Mouse (Mus musculus): ENCODE data around the gene Sntb2. TPM values are rescaled to one million over a fixed set of nuclear protein-coding genes. Genes with fewer than 3 reads are reported as not detected.
A peak's percentile ranks its signal among the peaks of the same experiment; 100 is the strongest.
"Not testable (repeated sequence)": the region's sequence is repeated elsewhere in the genome, so short reads cannot be mapped to it uniquely, and the experiment has no call there.

Gene Sntb2
- polyA plus RNA-seq, 1 experiment from 2014 or later, result 7.1 TPM

DNA sequence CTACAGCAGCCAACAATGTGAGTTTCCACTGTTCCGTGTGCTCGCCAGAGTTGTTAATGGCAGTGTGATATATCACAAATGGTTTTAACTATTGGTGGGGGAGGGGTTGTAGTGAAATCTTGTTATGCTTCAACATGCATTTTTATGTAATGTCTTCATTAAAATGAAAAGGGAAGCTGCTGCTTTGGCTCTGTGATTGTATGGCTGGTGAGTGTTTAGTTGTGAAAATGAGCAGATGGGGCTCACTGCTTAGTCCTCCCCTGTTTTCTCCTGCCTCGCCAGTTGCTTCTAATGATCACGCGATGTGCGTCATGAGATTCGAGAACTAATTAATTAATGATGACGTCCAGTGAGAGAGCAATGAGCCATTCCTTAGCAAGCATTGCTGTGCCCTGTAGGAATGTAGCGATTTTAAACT, 49.9 kb downstream of the Sntb2 start:
- H3K4me1 ChIP-seq (replicated peaks), result peaks cover 16% of the 10 kb centered on the region
- H3K27ac ChIP-seq (replicated peaks), result peak overlapping the region; percentile 74
- H3K27me3 ChIP-seq, result peaks cover 20% of the 10 kb centered on the region
- peak; percentile 80 for ATAC-seq (ENCODE audit: low read depth)
- WGBS, result 51% methylated on average over 9 of the region's 9 CpGs
- H3K4me2 ChIP-seq, result peak overlapping the region; percentile 24
- H3K36me3 ChIP-seq, result 0 out of 2 replicates have a peak, but pooled peaks cover 2% of the 10 kb centered on the region
- no peak overlapping the region for H3K4me3 ChIP-seq
- no peak overlapping the region for H3K9ac ChIP-seq
- no peaks in the 10 kb centered on the region for H3K9me3 ChIP-seq

DNA sequence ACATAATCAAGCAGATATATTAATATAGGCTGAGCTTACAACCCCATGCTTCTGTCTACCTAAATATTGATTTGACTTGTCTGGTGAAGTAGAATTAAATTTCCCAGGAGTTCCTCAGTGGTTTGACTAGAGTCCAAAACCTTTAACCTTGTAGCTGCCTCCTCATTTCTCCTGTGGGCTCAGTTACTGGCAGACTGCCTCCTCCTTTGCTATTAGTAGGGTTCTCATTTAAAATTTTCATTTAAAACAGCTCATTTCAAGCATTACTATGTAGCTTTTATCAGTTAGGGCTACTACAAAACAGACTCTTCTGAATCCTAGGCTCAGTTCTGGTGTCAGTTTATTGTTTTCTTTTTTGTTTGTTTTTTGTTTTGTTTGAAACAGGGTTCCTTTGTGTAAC, 50.4 kb downstream of the Sntb2 start:
- no peak overlapping the region for H3K4me3 ChIP-seq
- H3K4me2 ChIP-seq, result no peak overlapping the region
- peaks cover 4% of the 10 kb centered on the region; the same call in 1 of the 2 replicates for H3K36me3 ChIP-seq
- H3K27me3 ChIP-seq, result peaks cover 20% of the 10 kb centered on the region
- H3K27ac ChIP-seq (replicated peaks), result 0 out of 2 replicates have a peak overlapping the region, but pooled peaks have one; percentile 42
- no peaks in the 10 kb centered on the region for H3K9me3 ChIP-seq
- peaks cover 16% of the 10 kb centered on the region for H3K4me1 ChIP-seq (replicated peaks)
- H3K9ac ChIP-seq, result no peak overlapping the region
- no peak; the same call in 1 of the 2 replicates for ATAC-seq (ENCODE audit: low read depth)

DNA sequence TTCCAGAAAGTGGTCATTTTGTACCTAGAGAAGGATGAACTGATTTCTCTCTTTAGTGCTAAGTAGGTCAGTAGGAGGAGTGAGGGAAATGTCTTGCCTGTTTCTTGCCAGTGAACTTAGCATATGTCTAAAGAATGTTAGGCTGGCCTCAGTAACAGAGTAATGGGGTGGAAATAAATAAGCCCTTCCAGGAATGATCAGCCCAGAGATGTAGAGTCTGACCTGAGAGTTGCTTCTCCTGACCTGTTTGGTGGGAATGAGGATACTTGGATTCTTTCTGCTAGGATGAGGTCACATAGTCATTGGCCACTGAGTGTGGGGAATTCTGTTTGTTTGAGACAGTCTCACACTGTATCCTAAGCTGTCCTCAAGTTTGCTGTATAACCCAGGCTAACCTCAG, 52.0 kb downstream of the Sntb2 start:
- Histone ChIP-seq H3K9me3 (no peaks in the 10 kb centered on the region), H3K4me2 (no peak overlapping the region), H3K4me3 (no peak overlapping the region), H3K27me3 (peaks cover 9% of the 10 kb centered on the region), H3K36me3 (peaks cover 12% of the 10 kb centered on the region), H3K9ac (no peak overlapping the region), H3K4me1 (replicated peaks) (peaks cover 16% of the 10 kb centered on the region), H3K27ac (replicated peaks) (no peak overlapping the region)
- no peak for ATAC-seq (ENCODE audit: low read depth)

DNA sequence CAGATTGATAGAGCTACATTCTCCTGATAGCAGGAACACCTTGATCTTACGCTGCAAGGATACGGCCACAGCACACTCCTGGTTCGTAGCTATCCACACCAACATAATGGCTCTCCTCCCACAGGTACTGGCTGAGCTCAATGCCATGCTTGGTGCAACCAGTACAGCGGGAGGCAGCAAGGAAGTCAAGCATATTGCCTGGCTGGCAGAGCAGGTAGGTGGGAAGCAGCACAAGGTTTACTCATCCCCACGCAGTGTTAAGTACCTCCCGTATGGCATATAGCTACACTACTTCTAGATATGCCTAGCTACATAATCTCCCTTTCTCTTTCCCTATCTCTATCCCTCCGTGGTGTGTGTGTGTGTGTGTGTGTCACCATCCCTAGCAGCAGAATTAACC, 55.8 kb downstream of the Sntb2 start:
- Histone ChIP-seq H3K9me3 (no peaks in the 10 kb centered on the region), H3K36me3 (peaks cover 12% of the 10 kb centered on the region), H3K9ac (no peak overlapping the region), H3K27ac (replicated peaks) (no peak overlapping the region), H3K4me1 (replicated peaks) (no peaks in the 10 kb centered on the region), H3K4me2 (no peak overlapping the region), H3K27me3 (no peaks in the 10 kb centered on the region), H3K4me3 (no peak overlapping the region)
- 94% methylated on average over 7 of the region's 7 CpGs for WGBS
- no peak for ATAC-seq (ENCODE audit: low read depth)

DNA sequence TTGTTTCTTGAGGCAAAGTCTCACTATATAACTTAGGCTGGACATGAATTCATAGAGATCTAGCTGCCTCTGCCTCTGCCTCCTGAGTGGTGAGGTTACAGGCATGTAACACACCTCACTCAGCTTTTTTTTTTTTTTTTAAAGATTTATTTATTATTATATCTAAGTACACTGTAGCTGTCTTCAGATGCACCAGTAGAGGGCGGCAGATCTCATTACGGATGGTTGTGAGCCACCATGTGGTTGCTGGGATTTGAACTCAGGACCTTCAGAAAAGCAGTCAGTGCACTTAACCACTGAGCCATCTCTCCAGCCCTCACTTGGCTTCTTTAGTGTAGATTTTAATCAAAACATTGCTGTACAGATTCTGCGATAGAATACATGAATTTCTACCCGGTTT, 60.8 kb downstream of the Sntb2 start:
- H3K27ac ChIP-seq (replicated peaks); H3K9me3 ChIP-seq; H3K4me1 ChIP-seq (replicated peaks); H3K27me3 ChIP-seq; H3K4me2 ChIP-seq; ATAC-seq (ENCODE audit: low read depth); H3K9ac ChIP-seq; H3K4me3 ChIP-seq: not testable (repeated sequence)
- peaks cover 11% of the 10 kb centered on the region for H3K36me3 ChIP-seq
- 87% methylated on average over 4 of the region's 4 CpGs for WGBS

DNA sequence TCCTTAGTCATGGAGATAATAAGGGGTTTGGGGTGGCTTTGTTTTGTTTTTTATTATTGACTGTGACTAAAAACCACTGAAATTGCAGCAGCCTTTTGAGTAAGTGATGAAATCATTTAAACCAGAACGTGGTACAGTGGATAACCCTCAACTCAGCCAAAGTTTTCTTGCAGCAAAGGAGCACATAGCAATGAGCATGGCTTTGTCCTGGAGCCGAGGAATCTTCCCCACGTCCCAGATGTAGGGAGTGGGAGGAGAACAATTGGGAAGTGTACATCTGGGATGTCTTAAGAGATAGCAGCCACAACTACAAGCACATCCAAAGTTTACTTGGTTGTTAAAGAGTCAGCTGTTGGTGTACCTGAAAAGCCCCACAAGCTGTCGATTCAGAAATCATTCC, 61.9 kb downstream of the Sntb2 start:
- H3K9ac ChIP-seq, result no peak overlapping the region
- no peak overlapping the region for H3K27ac ChIP-seq (replicated peaks)
- no peak for ATAC-seq (ENCODE audit: low read depth)
- peaks cover 4% of the 10 kb centered on the region; the same call in 1 of the 2 replicates for H3K36me3 ChIP-seq
- no peaks in the 10 kb centered on the region for H3K27me3 ChIP-seq
- 88% methylated on average over 4 of the region's 4 CpGs for WGBS
- no peaks in the 10 kb centered on the region for H3K4me1 ChIP-seq (replicated peaks)
- no peak overlapping the region for H3K4me2 ChIP-seq
- no peak overlapping the region for H3K4me3 ChIP-seq
- H3K9me3 ChIP-seq, result no peaks in the 10 kb centered on the region

DNA sequence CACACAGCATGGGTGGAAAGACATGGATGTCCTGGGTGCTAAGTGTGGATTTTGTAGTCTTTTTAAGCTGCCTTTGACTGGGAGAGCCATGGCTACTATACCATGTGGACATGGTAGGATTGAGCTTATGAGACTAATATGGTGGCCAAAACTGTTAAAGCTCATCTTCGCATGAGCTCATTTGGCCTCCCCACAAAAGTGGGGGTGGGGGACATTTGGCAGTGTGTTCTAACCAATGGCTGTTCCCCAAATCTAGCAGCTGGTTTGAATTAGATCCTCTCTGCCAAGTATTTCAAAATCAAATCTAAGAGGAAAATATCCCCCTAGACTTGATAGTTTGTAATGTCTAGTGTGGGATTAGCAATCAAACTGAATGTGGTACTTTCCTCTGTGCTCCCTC, 63.5 kb downstream of the Sntb2 start:
- H3K4me2 ChIP-seq, result no peak overlapping the region
- no peak for ATAC-seq (ENCODE audit: low read depth)

DNA sequence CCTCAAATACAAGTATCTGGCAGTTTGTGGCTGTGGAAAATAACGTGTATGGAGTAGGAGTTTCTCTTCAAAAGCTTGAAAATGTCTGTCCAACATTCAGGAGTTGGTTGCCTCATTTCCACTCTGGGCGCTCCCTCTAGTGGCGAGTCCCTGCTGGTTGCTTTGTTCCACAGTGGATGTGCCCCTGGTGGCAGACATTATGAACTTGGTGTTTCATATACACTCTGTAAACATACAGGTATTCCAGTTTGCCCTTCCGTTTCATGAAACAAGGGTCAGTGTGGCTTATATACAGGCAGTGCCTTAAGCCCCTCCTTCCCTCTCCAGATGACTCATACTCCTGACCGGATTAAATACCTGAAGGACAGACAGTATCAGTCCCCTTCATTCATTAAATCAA, 67.0 kb downstream of the Sntb2 start:
- Histone ChIP-seq H3K9me3 (no peaks in the 10 kb centered on the region), H3K4me3 (no peak overlapping the region), H3K27me3 (no peaks in the 10 kb centered on the region), H3K36me3 (no peaks in the 10 kb centered on the region), H3K4me2 (no peak overlapping the region), H3K4me1 (replicated peaks) (no peaks in the 10 kb centered on the region), H3K27ac (replicated peaks) (no peak overlapping the region), H3K9ac (no peak overlapping the region)
- ATAC-seq (ENCODE audit: low read depth), result peak; percentile 59
- WGBS, result 41% methylated on average over 5 of the region's 5 CpGs

More for the DNA sequence above, 63.5 kb downstream of the Sntb2 start:
- Histone ChIP-seq H3K27me3 (no peaks in the 10 kb centered on the region), H3K4me3 (no peak overlapping the region), H3K4me1 (replicated peaks) (no peaks in the 10 kb centered on the region), H3K9ac (no peak overlapping the region), H3K27ac (replicated peaks) (no peak overlapping the region), H3K9me3 (no peaks in the 10 kb centered on the region), H3K36me3 (peaks cover 4% of the 10 kb centered on the region; the same call in 1 of the 2 replicates)
- 86% methylated on average over 1 of the region's 1 CpGs for WGBS

DNA sequence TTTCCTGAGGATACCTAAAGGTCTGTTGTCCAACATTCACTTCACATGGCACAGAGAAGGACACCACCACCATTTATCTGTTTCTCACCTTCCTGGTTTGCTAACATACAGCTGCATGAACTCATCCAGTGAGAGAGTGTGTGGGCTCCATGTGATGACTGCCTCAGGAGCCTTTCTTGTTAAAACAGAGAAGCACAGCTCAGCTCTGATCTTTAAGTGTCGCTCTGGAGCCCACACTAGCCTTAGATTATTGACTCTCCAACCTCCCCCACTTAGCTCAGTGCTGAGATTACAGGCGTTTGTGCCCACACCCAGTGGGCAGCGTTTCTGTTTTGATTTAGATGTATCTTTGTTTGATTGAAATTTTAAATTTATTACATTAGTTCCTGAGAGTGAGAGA, 72.2 kb downstream of the Sntb2 start:
- H3K4me2 ChIP-seq, result no peak overlapping the region
- H3K36me3 ChIP-seq, result peaks cover 28% of the 10 kb centered on the region
- ATAC-seq (ENCODE audit: low read depth), result no peak
- H3K9me3 ChIP-seq, result no peaks in the 10 kb centered on the region
- no peak overlapping the region for H3K27ac ChIP-seq (replicated peaks)
- H3K9ac ChIP-seq, result no peak overlapping the region
- no peaks in the 10 kb centered on the region for H3K4me1 ChIP-seq (replicated peaks)
- WGBS, result 87% methylated on average over 3 of the region's 3 CpGs
- no peak overlapping the region for H3K4me3 ChIP-seq
- H3K27me3 ChIP-seq, result no peaks in the 10 kb centered on the region

DNA sequence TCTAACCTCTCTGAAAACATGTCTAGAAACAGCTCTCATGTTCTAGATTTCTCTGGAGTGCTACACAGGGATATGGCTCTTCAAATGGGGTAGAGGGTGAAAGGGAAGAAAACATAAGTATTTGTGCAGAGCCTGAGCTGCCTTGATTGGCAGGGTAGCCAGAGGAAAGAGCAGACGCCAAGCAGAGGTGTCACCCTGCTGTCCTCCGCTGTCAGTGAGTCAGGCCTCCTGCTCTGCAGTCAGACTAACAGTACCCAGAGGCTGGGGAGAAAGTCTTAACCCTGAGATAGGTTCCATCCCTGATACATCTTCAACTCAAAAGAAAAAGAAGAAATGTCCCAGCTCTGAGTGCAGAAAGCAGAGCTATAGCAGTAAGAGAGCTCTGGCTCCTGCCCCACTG, 77.1 kb downstream of the Sntb2 start:
- H3K36me3 ChIP-seq, result peaks cover 30% of the 10 kb centered on the region
- no peak overlapping the region for H3K9ac ChIP-seq
- 88% methylated on average over 2 of the region's 2 CpGs for WGBS
- H3K9me3 ChIP-seq, result no peaks in the 10 kb centered on the region
- no peak overlapping the region for H3K4me2 ChIP-seq
- no peaks in the 10 kb centered on the region for H3K4me1 ChIP-seq (replicated peaks)
- ATAC-seq (ENCODE audit: low read depth), result no peak
- H3K27ac ChIP-seq (replicated peaks), result no peak overlapping the region
- no peaks in the 10 kb centered on the region for H3K27me3 ChIP-seq
- no peak overlapping the region for H3K4me3 ChIP-seq

DNA sequence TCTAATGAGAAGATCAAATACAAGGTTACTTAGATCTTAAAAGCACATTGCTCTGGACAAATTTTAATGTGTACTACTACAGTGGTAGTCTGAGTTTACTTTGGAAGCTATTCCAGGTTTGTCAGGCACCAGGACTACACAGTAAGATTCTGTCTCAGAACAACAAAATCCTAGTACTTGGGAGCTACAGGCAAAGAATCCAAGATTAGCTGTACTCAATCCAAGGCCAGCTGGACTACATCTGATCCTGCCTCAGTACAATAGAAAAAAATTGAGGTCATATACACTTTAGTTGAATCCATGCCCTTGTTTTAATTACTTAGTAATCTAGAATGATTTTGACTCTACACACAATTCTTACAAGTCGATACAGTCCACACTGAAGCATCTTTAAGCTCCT, 79.4 kb downstream of the Sntb2 start:
- H3K27ac ChIP-seq (replicated peaks), result no peak overlapping the region
- H3K9ac ChIP-seq, result no peak overlapping the region
- no peak for ATAC-seq (ENCODE audit: low read depth)
- no peak overlapping the region for H3K4me2 ChIP-seq
- 96% methylated on average over 1 of the region's 1 CpGs for WGBS
- H3K27me3 ChIP-seq, result no peaks in the 10 kb centered on the region
- H3K9me3 ChIP-seq, result no peaks in the 10 kb centered on the region
- H3K4me1 ChIP-seq (replicated peaks), result no peaks in the 10 kb centered on the region
- no peak overlapping the region for H3K4me3 ChIP-seq
- peaks cover 26% of the 10 kb centered on the region for H3K36me3 ChIP-seq

DNA sequence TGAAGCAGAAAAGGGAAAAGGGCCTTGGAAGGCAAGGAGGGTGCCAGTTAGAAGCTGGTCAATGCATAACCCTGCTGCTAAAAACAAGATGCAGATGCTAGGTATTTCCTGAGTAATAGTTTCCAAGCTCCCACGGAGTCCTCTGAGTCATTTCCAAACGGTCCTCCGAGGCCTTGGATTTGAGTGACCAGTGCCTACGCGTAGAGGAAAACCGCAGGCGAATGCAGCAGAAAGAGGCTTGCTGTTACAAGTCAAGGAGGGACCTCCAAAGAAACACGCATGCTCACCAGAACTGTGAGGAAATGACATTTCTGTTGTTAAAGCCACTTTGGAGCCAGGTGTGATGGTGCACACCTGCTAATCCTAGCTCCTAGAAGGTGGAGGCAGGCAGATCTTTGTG, 87.9 kb downstream of the Sntb2 start:
- H3K9ac ChIP-seq, result no peak overlapping the region
- no peak overlapping the region for H3K4me3 ChIP-seq
- no peaks in the 10 kb centered on the region for H3K36me3 ChIP-seq
- H3K9me3 ChIP-seq, result no peaks in the 10 kb centered on the region
- H3K27me3 ChIP-seq, result no peaks in the 10 kb centered on the region
- 89% methylated on average over 8 of the region's 8 CpGs for WGBS
- H3K4me2 ChIP-seq, result no peak overlapping the region
- H3K27ac ChIP-seq (replicated peaks), result no peak overlapping the region
- ATAC-seq (ENCODE audit: low read depth), result no peak
- no peaks in the 10 kb centered on the region for H3K4me1 ChIP-seq (replicated peaks)

DNA sequence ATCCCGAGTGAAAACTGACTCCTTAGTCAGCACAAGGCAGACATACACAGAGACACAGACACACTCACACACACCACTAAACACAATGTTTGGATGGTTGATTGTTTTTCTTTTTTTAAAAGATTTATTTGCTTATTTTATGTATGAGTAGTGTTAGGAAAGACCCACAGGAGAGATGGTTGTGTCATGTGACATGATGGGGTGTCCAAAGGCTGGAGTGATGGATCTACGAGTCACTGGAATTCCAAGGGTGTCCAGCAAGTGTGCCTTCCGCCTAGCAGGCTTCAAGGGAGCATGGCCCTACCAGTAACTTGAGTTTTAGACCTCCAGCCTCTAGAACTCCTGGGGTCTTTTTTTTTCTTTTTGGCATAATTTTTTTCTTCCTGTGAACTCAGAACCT, 93.8 kb downstream of the Sntb2 start:
- H3K4me1 ChIP-seq (replicated peaks), result peaks cover 18% of the 10 kb centered on the region
- no peak for ATAC-seq (ENCODE audit: low read depth)
- H3K4me2 ChIP-seq, result no peak overlapping the region
- H3K27me3 ChIP-seq, result no peaks in the 10 kb centered on the region
- H3K9me3 ChIP-seq, result no peaks in the 10 kb centered on the region
- H3K27ac ChIP-seq (replicated peaks), result no peak overlapping the region
- 79% methylated on average over 3 of the region's 3 CpGs for WGBS
- no peak overlapping the region for H3K9ac ChIP-seq
- H3K36me3 ChIP-seq, result no peaks in the 10 kb centered on the region
- no peak overlapping the region for H3K4me3 ChIP-seq

Measured in neural tube, embryonic 13.5 days (tissue).